Mouse (Mus musculus): ENCODE results near the gene Sesn2.

DNA sequence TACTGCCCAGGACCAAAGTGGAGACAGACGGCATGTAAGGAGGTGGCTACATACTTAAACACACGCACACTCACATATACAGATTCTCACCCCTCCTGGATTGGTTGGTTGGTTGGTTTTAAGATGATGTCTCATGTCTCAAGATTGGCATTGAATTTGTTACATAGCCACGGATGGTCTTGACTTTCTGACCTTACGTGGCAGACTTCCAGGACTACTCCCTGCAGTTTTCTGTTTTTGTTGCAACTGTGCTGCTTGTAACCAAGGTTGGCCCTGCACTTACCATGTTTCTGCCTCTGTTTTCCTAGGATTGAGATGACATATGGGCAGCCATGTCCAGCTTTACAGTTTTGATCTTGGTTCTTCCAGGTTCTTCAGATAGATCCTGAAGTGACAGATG is 31.1 kb upstream of the Sesn2 start:
- TF ChIP-seq CTCF (IDR thresholded peaks at IDR 0.05; ENCODE audit: low read depth) (no peak), EP300 (IDR thresholded peaks at IDR 0.05; ENCODE audit: low read depth) (no peak)
